Mouse (Mus musculus): ENCODE measurements at regions not wholly inside any gene's neighbourhood (a gene's known extent, or its start where the extent isn't known, plus 50 kb on each side); places are given as distances from the start of the nearest gene placed in this dataset.

- DNase-seq (ENCODE audit: low spot score) = peak; percentile 8
These were observed 159.8 kb upstream of the Masp1 start for GRCm38 (mm10) chr16:23680434-23680833.

- no peak for DNase-seq (ENCODE audit: low spot score)
These were observed 151.8 kb upstream of the Masp1 start for GRCm38 (mm10) chr16:23672375-23672774.

DNA sequence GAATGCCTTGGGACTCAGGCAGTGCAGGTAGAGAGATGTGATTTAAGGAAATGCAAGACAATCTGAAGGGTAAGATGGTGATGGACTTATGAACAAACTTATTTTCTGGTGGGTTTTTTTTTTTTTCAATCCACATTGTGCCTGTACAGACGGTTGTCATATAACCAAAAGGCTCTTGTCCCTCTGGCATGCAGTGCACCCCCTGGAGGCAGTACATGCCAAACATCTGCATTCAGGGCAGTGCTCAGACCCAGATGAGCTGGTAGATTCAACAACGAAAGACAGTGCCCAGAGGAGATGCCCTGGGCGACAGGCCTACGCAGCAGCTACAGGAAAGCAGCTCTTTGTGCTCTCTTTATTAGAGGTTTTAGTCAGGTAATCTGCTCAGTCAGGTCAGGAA lies 149.5 kb upstream of the Masp1 start:
- no peak for DNase-seq (ENCODE audit: low spot score)

GRCm38 (mm10) chr16:23669651-23670050 lies 149.0 kb upstream of the Masp1 start:
- no peak for DNase-seq (ENCODE audit: low spot score)

All from ovary, postnatal 36 days (tissue).